Mouse (Mus musculus): ENCODE measurements around the gene S100a2.

The S100a2 gene

DNA sequence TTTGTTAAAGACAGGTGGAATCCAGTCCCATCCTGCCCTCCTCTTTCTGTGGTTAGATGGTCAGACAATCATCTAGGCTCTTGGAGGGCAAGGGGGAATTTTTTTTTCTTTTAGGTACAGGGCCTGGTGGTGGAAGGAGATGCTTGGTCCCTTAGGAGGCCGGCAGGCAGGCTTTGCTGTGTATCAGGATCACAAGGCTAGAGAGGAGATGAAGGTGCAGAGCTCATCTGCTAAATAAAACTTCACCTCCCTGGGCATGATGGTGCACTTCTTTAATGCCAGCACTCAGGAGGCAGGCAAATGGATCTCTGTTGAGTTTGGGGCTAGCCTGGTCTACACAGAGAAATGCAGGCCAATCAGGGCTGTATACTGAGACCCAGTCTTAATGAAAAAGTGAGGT, 25.9 kb downstream of the S100a2 start:
- no peak for DNase-seq (ENCODE audit: low read depth, low spot score)

DNA sequence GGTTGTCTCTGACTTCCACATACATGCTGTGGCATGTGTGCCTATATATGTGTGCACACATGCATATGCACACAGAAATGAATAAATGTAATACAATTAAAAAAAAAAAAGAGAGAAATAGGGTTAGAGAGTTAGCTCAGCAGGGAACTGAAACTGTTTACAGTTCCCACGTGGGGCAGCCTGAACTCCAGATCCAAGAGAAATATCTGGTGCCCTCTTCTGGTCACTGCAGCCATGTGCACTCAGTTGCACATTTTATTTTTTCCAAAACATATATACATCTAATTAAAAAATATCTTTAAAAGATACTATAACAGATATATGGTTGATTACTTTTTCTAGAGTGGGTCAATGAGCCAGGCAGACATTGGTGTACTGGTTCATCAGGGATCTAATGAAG, 27.5 kb downstream of the S100a2 start:
- no peak for DNase-seq (ENCODE audit: low read depth, low spot score)

DNA sequence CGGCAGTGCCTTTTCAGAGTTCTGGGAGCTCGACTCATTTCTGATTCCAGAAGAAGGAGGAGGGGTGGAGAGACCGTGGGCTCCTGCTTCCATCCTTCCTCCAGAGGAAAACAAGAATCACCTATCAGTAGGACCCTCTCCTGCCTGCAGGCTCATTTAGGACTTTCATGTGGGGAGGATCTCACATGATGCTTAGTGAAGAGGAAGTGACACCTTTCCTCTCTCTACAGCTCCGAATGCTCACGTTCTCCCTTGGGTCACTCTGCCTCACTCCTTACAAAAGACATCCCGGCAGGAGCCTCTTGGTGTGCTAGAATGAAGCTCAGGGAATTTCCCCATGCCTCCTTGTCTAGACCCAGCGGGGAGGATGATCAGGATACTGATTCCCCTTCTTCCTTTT, 31.5 kb downstream of the S100a2 start:
- DNase-seq (ENCODE audit: low read depth, low spot score) = no peak

DNA sequence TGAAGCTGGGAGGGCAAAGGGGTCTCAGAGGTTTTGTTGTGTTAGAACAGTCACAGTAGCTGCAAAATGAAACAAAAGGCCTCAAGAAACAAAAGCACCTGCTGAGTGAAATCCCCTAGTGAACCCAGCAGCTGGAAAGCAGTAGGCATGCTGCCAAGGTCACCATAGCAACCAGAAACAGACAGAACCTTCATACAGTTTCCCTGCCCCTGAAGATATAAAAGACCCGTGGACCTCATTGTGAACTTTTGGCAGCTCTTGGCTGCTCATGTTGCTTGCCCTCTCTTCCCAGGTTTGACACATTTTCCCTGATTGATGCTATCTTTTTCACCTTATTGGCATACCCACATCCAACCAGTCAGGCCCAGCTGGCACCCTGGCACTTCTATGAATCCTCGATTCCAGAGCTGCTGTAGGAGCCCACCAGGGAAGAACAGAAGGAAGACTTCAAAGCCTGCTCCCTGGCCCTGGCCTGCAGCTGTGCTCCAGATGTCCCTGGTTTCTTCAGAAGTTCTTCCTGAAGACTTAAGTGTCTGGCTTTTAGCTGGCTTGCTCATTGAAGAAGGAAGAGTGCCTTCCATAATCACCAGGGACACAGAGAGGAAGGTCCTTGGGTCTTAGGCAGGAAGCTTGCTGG, 33.5 kb downstream of the S100a2 start:
- DNase-seq (ENCODE audit: low read depth, low spot score) = no peak

DNA sequence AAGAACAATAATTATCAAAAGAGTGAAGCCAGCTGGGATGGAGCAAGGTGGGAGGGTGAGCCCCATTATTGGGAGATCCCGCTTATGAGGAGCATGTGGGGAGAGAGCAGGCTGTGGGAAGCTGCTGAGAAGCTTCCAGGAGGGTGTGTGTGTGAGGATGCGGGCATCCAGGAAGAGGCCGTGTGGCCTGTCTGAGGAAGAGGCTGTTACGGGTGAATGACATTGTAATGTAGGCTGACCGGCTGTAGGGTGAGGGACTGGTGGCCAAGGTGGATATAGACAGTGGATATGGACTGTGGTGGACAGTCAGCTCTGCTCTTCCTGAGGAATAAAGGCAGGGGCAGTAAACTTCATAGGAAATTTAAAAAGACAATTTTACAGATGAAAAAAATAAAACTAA, 35.4 kb downstream of the S100a2 start:
- DNase-seq (ENCODE audit: low read depth, low spot score) = no peak

DNA sequence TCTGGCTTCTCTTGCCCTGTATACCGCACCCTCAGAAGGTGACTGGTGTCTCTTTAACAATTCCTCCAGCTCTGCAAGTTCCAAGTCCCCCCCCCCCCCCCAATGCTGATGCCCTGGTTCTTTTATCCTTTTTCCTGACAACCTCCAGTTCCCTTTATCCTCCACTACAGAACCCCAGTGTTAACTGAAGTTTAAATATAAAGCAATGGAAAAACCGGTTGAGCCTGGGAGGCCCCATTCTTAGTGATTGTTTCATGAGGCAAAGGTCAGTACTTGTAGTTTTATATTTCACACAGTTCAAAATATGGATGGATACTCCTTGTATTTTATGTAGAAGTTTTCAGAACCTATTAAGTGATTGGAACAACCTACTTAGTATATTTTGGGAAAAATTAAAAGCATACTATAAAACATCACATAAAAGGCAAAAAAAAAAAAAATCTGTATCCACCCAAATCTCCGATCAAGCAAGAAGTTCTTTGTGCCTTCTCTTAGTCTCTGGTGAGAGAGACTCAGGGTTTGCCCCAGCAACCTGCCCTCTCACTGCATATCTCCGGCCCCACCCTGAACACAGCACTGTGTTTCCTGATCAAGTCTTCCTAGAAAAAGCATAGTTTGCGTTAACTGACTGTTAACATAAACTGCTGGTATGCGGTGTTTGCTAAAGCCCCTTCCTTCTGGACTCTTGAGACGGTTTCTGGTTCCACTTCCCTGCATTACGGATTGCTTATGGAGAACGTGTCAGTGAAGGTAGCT, 36.4 kb downstream of the S100a2 start:
- DNase-seq (ENCODE audit: low read depth, low spot score) = no peak

DNA sequence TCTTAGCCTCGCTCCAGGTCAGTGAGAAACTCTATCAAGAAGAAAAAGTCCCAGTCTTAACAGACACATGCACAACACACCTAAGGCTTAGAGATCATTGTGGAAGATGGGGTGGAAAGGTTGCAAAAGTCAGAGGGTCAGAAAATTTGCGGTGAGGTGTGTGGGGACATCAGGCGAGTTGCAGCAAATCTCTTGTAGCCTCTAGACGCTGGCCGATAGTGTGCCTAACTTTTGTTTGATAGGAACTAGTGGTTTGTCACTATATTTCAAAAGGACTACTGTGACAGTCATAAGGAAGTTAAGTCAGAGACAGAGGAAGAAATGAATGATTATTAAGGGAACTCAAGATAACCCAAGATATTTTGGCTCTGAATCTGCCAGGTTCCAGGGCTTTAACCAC, 37.3 kb downstream of the S100a2 start:
- DNase-seq (ENCODE audit: low read depth, low spot score) = no peak

DNA sequence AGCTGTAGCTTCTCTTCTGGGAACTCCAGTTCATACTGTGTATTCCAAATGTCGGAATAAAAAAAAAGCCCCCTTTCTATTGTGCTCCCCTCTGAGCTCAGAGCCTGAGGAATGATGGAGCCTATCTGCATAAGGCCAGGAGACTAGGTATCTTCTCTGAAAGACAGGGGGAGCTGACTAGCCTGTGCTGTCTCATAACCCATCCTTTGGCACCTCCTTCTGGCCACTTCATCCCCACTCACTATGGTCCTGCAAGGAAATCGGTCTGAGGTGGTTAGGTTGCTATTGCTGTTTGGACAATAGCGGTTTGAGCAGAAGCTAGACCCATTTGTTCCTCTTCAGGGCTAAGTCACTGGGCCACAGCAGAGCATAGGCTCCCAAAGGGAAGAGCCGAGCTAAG, 37.8 kb downstream of the S100a2 start:
- DNase-seq (ENCODE audit: low read depth, low spot score) = no peak

DNA sequence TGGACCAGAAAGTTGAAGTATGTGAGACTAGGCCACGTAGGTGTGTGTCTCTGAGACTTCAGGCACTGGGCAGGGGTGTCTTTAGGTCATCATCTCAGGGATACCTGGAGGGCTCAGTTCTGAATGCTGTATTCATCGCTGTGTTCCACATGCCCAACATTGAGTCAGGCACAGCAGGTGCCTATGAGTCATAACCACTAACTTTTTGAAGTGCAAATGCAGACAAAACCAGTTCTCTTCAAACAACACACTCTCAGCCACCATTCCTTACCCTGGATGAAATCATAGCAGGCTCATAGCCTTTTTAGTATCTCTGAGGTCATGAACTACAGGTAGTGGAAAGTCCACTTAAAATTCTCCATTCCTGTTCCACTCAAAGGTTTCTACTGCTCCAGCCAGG, 39.3 kb downstream of the S100a2 start:
- no peak for DNase-seq (ENCODE audit: low read depth, low spot score)

DNA sequence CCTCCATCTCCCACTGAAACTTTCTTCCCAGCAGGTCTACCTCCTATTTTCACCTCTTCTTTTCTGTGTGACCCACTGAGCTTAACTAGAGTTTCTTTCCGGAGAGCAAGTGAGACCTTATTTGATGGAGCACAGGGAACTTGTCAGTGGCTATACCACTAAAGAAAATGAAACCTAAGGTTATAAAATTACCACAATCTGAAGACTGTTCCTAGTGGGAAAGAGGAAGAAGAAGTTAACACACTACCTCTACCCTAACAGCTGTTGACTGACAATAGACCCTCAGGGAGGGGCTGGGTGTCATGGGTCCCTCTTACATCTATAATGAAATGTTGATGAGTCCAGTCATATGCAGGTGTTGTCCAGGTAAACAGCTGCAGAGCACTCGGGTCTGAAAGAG, 41.9 kb downstream of the S100a2 start:
- DNase-seq (ENCODE audit: low read depth, low spot score) = no peak

DNA sequence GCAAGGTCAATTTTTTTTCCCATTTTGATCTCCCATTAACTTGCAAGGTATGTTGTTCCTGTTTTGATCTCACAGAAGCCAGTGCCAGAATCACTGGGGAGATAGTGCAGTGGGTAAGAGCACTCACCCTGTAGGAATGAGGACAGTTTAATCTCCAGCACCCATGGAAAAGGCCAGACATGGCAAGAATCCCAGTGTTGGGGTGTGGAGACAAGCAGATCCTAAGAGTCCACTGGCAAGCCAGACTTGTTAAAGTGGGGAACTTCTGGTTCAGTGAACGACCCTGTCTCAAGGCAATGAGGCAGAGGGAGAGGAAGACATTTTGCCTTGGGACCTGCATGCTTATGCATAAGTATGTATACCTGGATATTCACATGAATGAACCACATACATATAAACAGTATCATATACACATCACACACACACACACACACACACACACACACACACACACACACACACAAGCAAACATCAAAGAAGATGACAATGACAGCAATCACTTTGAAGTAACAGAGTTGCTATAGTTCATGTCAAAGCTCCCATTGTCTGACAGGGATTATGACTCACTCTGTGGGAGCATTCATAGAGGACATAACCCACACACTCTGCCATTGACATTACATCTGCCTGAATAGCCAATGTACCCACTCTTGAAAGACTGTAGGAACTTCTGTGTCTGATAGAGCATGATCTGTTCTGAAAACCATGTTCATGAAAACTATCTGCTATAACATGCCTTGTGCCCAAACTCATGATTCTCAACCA, 48.6 kb downstream of the S100a2 start:
- DNase-seq (ENCODE audit: low read depth, low spot score) = no peak

DNA sequence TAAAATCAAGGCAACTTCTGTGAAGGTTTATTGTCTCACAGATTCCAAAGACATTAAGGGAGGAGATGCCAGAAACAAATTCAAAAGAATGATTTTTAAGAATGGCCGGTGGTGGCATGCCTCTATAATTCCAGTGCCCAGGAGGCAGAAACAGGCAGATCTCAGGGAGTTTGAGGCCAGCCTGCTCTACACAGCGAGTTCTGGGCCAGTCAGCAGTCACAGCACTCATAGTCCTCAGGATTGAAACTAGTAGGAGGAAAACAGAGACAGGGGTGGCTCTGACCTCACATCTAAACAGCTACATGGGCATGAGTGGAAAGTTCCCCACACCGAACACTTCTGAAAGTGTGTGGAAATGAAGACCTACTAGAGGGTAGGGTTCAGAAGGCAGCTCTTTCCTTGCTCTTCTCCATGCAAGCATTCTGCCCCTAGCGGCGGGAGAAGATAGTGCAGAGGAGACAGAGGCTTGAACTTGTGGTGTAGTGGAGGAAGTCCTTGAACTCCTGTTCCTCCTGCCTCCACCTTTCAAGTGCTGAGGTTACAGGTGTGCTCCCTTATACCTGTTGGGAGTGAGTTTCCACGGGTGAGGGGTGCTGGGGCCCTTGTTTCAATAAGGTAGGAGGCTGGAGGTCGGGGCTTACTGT, 49.6 kb downstream of the S100a2 start:
- DNase-seq (ENCODE audit: low read depth, low spot score) = peak; percentile 29

DNA sequence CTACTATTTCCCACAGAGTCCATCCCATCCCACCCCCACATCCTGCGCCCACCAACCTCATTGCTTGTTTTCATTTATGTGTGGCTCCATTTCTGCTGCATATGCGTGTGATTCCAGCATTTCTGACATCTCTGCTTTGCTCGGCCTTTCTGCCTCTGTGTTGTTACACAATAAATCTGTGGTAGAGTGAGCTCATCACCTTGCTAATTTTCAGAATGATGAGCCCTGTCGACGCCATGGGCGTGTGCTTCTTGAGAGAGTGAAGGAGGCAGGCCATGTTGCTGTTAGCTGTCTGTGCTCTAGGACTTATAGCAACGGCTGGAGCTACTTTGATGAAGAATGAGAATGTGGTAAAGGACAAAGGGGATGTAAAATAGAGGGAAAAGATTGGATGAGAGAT, 50.9 kb downstream of the S100a2 start:
- no peak for DNase-seq (ENCODE audit: low read depth, low spot score)

Data from c-Kit-negative CD71-positive TER-119-positive erythroid progenitor cells, embryonic 14.5 days (primary cell).